Mouse (Mus musculus): ENCODE results near the gene Caln1. TPM values are rescaled to one million over a fixed set of nuclear protein-coding genes. Genes with fewer than 3 reads are reported as not detected.

The Caln1 gene
- 20.4 and 23.5 TPM in 2 replicates for polyA plus RNA-seq (2012; rRNA removed)

DNA sequence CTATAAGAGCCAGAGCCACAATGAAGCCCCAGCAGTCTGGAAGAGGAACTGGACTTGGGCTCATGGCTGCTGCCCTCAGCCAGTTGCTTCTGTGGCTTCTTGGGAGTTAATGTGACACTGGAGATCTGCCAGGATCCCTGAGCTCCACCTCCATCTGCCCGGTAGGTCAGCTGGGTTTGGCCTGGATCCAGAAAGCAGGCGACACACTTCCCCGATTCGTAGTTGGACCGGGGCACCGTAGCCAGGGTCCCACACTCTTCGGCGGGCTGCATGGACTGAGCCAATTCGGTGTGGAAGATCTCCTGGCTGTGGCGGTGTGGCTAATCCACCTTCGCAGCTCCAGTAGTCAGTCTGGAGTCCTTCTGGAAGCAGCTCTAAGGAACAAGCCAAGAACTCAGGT is at the start of gene Caln1:
TSS of gene Caln1 (plus strand) at position 219 of the 400 bp plus-strand sequence.

GRCm38 (mm10) chr5:130384222-130384912 is 15.1 kb downstream of the Caln1 start, which contains the start of gene A330070K13Rik:
A330070K13Rik (minus strand) TSS chr5:130384631.

Other genes with a start within 250 kb of the Caln1 start
- 15.4 and 15.6 TPM in 2 replicates for gene Kctd7, start 224.6 kb upstream of the Caln1 start, polyA plus RNA-seq (2012; rRNA removed)
- 37.7 and 39.4 TPM in 2 replicates for gene Rabgef1, start 197.7 kb upstream of the Caln1 start, polyA plus RNA-seq (2012; rRNA removed)
- gene Tmem248, start 152.4 kb upstream of the Caln1 start, polyA plus RNA-seq (2012; rRNA removed): 23.2 and 24.9 TPM in 2 replicates
- gene Sbds, start 113.9 kb upstream of the Caln1 start, polyA plus RNA-seq (2012; rRNA removed): 45.3 and 48.3 TPM in 2 replicates
- gene Tyw1, start 113.8 kb upstream of the Caln1 start, polyA plus RNA-seq (2012; rRNA removed): 15.9 and 16.1 TPM in 2 replicates
- not detected in 2 replicates for gene A330070K13Rik, start 15.2 kb downstream of the Caln1 start, polyA plus RNA-seq (2012; rRNA removed)

Data from central nervous system, embryonic 18 days (tissue).